Mouse (Mus musculus): ENCODE data around the gene 4930447C04Rik.

GRCm38 (mm10) chr12:72853406-72854076 is 87.0 kb downstream of the 4930447C04Rik start:
- TF ChIP-seq CTCF (IDR thresholded peaks at IDR 0.05) (no peak), EP300 (IDR thresholded peaks at IDR 0.05) (no peak)
